Mouse (Mus musculus): Measurements from ENCODE around the gene Efhd2. TPM values are rescaled to one million over a fixed set of nuclear protein-coding genes. Genes with fewer than 3 reads are reported as not detected.

Gene Efhd2
- total RNA-seq, 2 experiments from 2014 or later: 13.8 to 17.6 TPM

- no peak for DNase-seq
- intact Hi-C loops (cut with DNase I; ENCODE audit: low total_unique reads): no loop called here
Measured at GRCm38 (mm10) chr4:141817706-141818105, 57.0 kb downstream of the Efhd2 start.

- no peak for DNase-seq
- intact Hi-C loops (cut with DNase I; ENCODE audit: low total_unique reads): no loop called here
Measured at GRCm38 (mm10) chr4:141816776-141817655, 57.7 kb downstream of the Efhd2 start.

DNA sequence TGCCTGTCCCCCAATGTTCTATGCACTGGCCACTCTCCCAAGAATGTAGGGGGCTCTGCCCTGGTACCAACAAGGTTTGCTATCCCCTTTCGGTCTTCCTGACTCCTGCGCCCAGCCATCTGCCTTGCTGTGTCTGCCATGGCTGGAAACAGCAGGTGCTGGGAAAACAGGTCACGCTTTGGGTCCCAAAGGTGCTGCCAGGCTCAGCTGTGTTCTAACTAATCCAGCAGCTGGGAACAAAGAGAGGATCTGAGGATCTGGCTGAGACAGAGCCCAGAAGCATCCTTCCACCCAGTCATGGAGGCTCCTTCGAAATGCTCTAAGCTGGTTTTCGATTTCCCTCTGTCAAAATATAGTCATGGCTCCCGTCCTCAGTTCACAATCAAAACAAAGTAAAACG, 58.5 kb downstream of the Efhd2 start:
- intact Hi-C loops (cut with DNase I; ENCODE audit: low total_unique reads): no loop called here
- no peak for DNase-seq

DNA sequence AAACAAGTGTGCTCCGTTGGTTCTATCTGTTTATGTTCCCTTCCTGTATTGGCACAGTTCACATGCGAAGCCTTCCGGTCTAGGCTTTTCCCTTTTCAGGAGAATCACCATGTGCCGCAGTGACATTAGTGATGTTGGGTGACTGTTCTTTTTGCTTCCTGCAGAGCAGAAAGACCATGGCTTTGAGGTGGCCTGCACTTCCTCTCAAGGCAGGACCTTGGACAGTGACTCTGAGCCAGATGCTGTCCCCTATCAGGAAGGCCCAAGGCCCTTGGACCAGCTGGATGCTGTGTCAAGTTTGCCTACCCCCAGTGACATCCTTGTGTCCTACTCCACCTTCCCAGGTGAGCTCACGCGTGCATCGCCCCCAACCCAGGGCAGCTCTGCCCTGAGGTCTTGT, 63.3 kb downstream of the Efhd2 start:
- DNase-seq: no peak
- intact Hi-C loops (cut with DNase I; ENCODE audit: low total_unique reads): loop anchor here (5.0 kb wide), 1 partner anchor 41 kb away; no protein-coding TSS in a partner anchor

- intact Hi-C loops (cut with DNase I; ENCODE audit: low total_unique reads): loop anchor here (5.0 kb wide), 1 partner anchor 41 kb away; no protein-coding TSS in a partner anchor
- DNase-seq: no peak
Measured at GRCm38 (mm10) chr4:141810975-141811374, 63.7 kb downstream of the Efhd2 start.

DNA sequence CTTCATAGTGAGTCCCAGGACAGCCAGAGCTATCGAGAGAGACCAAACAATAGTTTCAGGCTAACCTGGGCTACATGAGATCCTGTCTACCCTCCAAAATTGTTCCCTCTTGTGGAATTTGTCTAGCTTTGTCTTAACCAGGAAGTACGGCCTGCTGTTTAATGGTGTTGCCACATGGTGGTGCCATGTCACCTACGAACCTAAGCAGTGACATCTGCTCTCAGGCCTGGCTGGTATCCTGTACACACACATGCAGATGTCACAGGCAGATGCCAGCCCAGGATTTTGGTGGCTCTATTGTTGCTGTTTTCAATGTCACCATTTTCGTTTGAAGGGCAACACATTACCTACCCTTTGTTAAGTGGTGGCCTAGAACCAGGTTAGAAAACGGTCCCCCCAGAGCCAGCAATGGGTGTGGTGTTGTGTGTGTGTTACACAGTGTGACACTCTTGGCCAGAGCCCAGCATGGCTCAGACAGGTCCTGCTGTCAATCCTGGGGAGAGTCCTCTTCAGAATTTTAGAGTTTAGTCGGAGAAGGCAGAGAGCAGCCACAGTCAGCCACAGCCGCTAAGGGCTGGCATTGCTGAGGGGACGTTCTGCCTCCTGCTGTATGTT, 64.8 kb downstream of the Efhd2 start:
- no peak for DNase-seq
- intact Hi-C loops (cut with DNase I; ENCODE audit: low total_unique reads): loop anchor here (5.0 kb wide), 1 partner anchor 42 kb away; no protein-coding TSS in a partner anchor

Other genes starting within 250 kb of the Efhd2 start
- gene Plekhm2, start 210.0 kb downstream of the Efhd2 start, total RNA-seq (2021): 10 to 100 TPM; 22.2 to 27.7 TPM
- gene Rsc1a1, start 189.3 kb downstream of the Efhd2 start, total RNA-seq (2021): 1 to 10 TPM; 6.0 TPM
- 10 to 100 TPM; 35.0 to 37.6 TPM for gene Ddi2, start 151.5 kb downstream of the Efhd2 start, total RNA-seq (2021)
- gene Agmat, start 128.2 kb downstream of the Efhd2 start, total RNA-seq (2021): under 1 TPM in 1 of 2 experiments, not detected in 1; 0.82 TPM
- gene Dnajc16, start 84.0 kb downstream of the Efhd2 start, total RNA-seq (2021): 1 to 10 TPM; 8.6 to 9.4 TPM
- gene Casp9, start 81.3 kb downstream of the Efhd2 start, total RNA-seq (2021): 1 to 10 TPM; 3.7 to 4.8 TPM
- not detected for gene Cela2a, start 48.8 kb downstream of the Efhd2 start, total RNA-seq (2021)
- gene Ctrc, start 28.6 kb downstream of the Efhd2 start, total RNA-seq (2021): not detected
- gene Fhad1, start 140.2 kb upstream of the Efhd2 start, total RNA-seq (2021): 1 to 10 TPM; 1.4 to 1.7 TPM
- gene Tmem51, start 209.4 kb upstream of the Efhd2 start, total RNA-seq (2021): 1 to 10 TPM; 2.5 to 2.8 TPM

Measured in gastrocnemius, postnatal 14 days (tissue).